Mouse (Mus musculus) mouse embryonic stem cell (cell line): ENCODE results near the gene Gm13279.
"Not testable (repeated sequence)": the region's sequence is repeated elsewhere in the genome, so short reads cannot be mapped to it uniquely, and the experiment has no call there.

ENCODE experiments used
- in situ Hi-C, 2 experiments: fragments of 300-500 bp; cut with MboI; formaldehyde crosslinking; loops; 1 replicate in 1 of 2; 3 replicates in 1 of 2; pipeline ENCODE4 v1.14.3; 2019 to 2020; ENCODE audit warnings: low sequenced_read_pairs in 2 of 2, low pct_unique_long_range_greater_than_20kb in 1 of 2, mixed read lengths in 1 of 2; ENCODE audit not compliant: unreplicated experiment in 1 of 2

The Gm13279 gene

GRCm38 (mm10) chr4:88788402-88788801 lies 8.8 kb upstream of the Gm13279 start, which contains the start of gene Gm13277:
TSS of gene Gm13277 (plus strand) at chr4:88788632.
- in situ Hi-C loops = not testable (repeated sequence)

GRCm38 (mm10) chr4:88791250-88791649 lies 5.9 kb upstream of the Gm13279 start, which contains the start of gene Gm13278:
TSS of gene Gm13278 (plus strand) at chr4:88791550.
- in situ Hi-C loops = not testable (repeated sequence)

- in situ Hi-C loops = not testable (repeated sequence)
Observed at GRCm38 (mm10) chr4:88793936-88794675, 3.1 kb upstream of the Gm13279 start, which contains the start of gene Gm13275. TSS of gene Gm13275 (plus strand) at chr4:88794487.

GRCm38 (mm10) chr4:88799365-88799764 lies 2.2 kb downstream of the Gm13279 start, which contains the start of gene Gm13285:
TSS of gene Gm13285 (plus strand) at chr4:88799665.
- in situ Hi-C loops = not testable (repeated sequence)

GRCm38 (mm10) chr4:88802954-88803353 lies 5.8 kb downstream of the Gm13279 start, which contains the start of gene Gm13287:
TSS of gene Gm13287 (plus strand) at chr4:88803254.
- in situ Hi-C loops = not testable (repeated sequence)

GRCm38 (mm10) chr4:88805231-88805630 lies 8.0 kb downstream of the Gm13279 start, which contains the start of gene Gm13288:
TSS of gene Gm13288 (plus strand) at chr4:88805531.
- in situ Hi-C loops = not testable (repeated sequence)

- in situ Hi-C loops = not testable (repeated sequence)
Observed at GRCm38 (mm10) chr4:88805761-88806160, 8.6 kb downstream of the Gm13279 start.

- in situ Hi-C loops = loop anchor here in 1 of 2 experiments (10.0 kb wide), 1 partner anchor 131 kb away; the partner anchor contains the start of gene Ifna2
Observed at GRCm38 (mm10) chr4:88815928-88816327, 18.7 kb downstream of the Gm13279 start, which contains the start of gene Ifna7. TSS of gene Ifna7 (plus strand) at chr4:88816228.

GRCm38 (mm10) chr4:88819659-88820058 lies 22.5 kb downstream of the Gm13279 start, which contains the start of gene Ifna11:
TSS of gene Ifna11 (plus strand) at chr4:88819959.
- in situ Hi-C loops = loop anchor here in 1 of 2 experiments (10.0 kb wide), 1 partner anchor 135 kb away; the partner anchor contains the start of gene Ifna2

- in situ Hi-C loops = no loop called here
Observed at GRCm38 (mm10) chr4:88822995-88823394, 25.8 kb downstream of the Gm13279 start.

GRCm38 (mm10) chr4:88827116-88827515 lies 29.9 kb downstream of the Gm13279 start, which contains the start of gene Ifna6:
TSS of gene Ifna6 (plus strand) at chr4:88827416.
- in situ Hi-C loops = not testable (repeated sequence)

- in situ Hi-C loops = no loop called here
Observed at GRCm38 (mm10) chr4:88830523-88830922, 33.3 kb downstream of the Gm13279 start.

- in situ Hi-C loops = not testable (repeated sequence)
Observed at GRCm38 (mm10) chr4:88835225-88835624, 38.0 kb downstream of the Gm13279 start, which contains the start of gene Ifna5. TSS of gene Ifna5 (plus strand) at chr4:88835525.

GRCm38 (mm10) chr4:88838828-88839227 lies 41.6 kb downstream of the Gm13279 start:
- in situ Hi-C loops = no loop called here

- in situ Hi-C loops = no loop called here
Observed at GRCm38 (mm10) chr4:88840058-88840457, 42.9 kb downstream of the Gm13279 start.

GRCm38 (mm10) chr4:88841438-88841911 lies 44.3 kb downstream of the Gm13279 start, which contains the start of gene Ifna4:
TSS of gene Ifna4 (plus strand) at chr4:88841861.
- in situ Hi-C loops = no loop called here

GRCm38 (mm10) chr4:88845334-88845733 lies 48.1 kb downstream of the Gm13279 start:
- in situ Hi-C loops = no loop called here
